Mouse (Mus musculus) frontal cortex, postnatal 14 days (tissue): Measurements from ENCODE around the gene Ankmy1.

Experiments used
- DNase-seq, 2 experiments: peaks; one replicate each; pipeline ENCODE4 v3.0.0; 2022; ENCODE audit warnings: low spot score in 2 of 2

The Ankmy1 gene

GRCm38 (mm10) chr1:92874011-92874410, 28.7 kb downstream of the Ankmy1 start:
- no peak for DNase-seq

DNA sequence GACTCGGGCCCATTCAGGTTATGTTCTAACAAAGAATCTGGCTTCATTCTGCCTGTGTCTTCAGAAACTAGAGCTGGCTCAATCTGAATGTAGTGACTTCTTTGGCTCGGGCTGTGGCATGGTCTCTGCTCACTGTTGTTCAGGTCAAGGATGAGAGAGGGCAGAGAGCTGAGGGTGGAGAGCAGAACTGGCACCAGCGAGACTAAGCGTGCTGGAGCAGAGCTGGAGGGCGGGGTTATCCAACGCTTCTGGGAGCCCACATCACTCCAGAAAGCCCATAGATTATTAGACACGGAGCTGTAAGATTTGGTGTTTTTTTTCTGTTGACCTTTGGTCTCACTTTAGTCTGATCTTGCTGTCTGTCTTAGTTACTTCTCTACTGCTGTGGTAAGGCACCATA, 30.0 kb downstream of the Ankmy1 start:
- no peak for DNase-seq

DNA sequence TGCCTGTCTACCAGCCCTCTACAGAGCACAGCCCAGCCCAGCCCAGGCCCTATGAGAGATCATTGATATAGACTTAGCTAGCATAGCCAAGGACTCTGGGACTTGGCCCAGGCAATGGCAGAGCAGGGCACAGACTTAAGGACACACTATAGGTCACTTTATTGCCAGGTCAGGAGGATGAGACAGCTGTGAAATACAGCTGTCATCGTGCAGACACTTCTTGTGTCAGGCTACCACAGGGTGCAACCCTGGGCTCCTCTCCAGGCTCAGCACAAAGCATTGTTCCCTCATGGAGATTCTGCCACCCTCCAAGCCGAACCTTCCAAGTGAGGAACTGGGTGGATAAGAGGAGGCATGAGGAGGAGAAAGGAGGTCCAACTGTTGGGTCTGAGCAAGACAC, 32.7 kb downstream of the Ankmy1 start:
- DNase-seq, result no peak

GRCm38 (mm10) chr1:92866170-92866569, 36.5 kb downstream of the Ankmy1 start:
- DNase-seq, result no peak

DNA sequence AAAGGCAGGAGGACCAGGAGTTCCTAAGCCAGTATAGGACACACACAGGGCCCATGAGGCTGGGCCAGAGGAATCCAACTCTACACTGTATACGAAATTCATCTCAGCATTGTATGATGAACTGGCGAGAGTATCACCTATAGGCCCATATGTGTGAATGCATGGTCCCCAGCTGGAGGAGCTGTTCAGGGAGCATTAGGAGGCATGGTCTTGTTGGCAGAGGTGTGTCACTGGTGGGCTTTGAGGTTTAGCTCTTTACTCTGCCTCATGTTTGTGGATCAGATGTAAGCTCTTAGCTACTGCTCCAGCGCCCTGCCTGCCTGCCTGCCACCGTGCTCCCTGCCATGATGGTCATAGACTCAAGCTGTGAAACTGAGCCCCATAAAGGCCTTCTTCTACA, 39.4 kb downstream of the Ankmy1 start:
- no peak for DNase-seq

- no peak for DNase-seq
Measured at GRCm38 (mm10) chr1:92861503-92861902, 41.2 kb downstream of the Ankmy1 start.

DNA sequence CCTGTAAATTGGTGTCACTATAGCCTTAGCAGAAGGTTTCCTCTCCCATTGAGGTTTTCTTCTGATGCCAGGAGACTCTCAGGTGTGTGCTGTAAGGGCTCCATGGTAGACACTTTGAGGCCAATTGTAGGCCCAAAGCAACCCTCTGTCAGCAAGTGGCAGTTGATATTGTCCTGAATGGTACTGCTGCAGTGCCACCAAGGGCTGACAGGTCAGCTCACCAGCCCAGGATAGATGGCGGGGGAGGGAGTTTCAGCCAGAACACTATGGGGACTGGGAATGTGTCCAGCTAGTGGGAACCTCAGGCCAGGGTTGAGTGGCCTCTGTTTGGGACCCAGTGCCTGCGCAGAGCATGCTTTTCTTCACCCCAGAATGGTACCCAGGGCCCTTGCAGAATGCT, 50.3 kb downstream of the Ankmy1 start:
- DNase-seq, result no peak

DNA sequence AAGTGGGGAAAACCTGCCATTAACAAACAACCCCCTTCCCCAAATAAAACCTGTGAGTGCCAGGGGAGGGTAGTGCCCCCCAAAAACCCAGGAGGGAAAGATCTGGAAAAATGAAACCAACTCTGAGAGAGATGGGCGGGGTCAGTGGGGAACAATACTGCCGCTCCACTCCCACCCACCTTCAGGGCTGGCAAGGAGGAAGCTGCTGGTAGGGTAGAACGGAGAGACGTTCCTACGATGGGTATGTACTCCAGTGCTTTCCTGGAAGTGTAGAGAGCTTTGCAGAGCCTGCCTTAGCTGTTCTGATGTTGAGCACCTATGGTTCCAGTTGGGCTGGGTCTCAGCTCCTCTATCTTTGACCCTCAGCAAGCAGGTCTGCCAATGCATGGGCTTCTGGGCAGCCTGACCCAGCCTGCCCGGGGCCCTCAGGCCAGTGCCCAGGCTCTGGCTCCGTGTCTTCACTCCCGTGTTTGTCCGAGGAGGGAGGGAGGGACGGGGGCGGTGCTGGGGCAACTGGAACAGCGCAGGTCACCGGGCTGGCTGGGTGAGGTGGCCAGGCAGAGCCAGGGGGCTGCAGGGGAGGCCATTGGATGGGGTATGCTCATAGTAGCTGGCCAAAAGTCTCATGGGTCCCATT, 52.6 kb downstream of the Ankmy1 start:
- no peak for DNase-seq

GRCm38 (mm10) chr1:92849491-92849890, 53.2 kb downstream of the Ankmy1 start:
- no peak for DNase-seq

DNA sequence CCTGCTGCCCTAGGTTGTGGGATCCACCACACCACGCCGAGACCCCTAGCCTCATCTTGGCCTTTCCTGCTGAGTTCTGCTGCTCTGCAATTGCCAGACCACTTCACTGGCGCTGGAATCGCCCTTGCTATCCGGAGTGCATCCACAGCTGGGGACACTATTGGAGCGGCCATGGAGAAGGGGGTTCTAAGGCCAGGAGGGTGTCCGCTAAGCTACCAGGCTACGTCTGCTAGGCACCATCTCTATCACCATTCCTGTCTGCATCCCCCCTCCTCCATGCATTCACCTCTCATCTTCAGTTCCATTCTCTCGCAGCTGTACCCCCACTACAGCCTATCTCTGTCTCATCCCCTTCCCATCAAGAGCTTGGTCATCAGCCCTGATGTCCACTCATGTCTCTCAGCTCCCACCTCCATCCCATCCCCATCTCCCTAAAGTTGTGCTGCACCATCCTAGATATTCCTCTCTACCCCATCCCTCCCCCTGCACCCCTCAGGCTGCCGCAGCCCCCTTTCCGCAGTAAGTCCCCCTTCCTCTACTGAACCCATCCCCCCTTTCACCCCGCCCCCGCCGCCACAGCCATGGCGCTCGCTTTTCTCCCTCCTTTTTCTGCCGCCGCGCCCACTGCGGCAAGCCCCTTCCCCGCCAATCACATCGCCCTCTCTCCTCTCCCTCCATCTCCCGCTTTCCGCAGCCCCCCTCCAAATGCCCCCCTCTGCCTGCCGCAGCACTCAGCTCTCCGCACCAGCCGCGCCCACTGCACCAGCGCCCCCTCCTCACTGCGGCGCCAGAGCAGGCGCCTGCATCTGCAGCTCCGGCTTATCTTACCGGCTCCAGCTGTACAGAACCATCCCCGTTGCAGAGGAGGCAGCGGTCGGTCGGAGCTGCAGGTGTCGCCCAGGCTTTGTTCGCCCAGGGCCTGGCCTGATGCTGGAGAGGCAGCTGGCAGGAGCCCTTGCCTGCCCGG, 54.5 kb downstream of the Ankmy1 start:
- no peak for DNase-seq

GRCm38 (mm10) chr1:92845889-92846288, 56.8 kb downstream of the Ankmy1 start:
- no peak for DNase-seq

DNA sequence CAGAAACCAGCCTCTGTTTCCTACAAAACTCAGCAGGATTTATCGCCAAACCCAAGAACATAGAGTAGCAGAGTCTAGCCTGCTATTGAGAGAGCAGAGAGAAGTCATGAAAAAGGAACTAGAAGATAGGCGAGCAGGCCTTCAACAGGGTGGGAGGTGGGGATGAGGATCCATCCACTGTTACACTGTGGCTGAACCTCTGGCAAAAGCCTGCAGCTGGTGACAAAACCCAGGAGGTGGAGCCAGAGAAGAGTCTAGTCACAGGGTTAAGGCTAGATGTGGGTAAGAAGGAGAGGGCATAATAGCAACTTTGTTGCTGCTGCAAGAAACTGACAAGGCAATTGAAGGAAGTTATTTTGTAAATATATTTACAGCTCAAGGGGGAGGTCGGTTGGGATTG, 61.3 kb downstream of the Ankmy1 start:
- no peak for DNase-seq

DNA sequence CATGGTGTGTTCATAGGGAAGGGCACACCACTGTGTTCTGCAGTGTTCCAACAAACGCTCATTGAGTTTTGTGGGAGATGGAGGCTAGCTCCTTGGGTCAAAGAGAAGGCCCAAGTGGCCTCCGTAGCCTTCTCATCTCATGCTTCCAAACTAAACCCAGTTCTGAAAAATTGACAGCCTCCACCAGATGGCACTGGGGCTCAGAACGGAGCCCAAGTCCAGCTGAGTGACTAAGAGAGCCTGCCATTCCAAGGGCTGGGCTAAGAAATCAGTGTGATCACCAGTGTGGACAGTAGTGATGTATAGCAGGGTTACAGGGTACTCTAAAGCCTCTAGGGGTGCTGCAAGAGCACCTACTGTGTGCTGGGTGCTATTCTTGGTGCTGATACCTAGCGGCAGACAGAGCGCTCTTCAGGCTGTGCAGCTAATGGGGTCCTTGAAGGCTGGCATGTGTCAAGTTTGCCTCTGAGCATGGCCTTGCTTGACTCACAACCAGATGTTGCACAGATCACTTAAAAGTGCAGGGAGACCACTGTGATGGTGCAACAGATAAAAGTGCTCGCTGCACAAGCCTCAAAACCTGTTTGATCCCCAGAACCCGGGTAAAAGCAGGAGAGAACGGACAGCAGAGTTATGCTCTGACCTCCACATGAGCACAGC, 62.3 kb downstream of the Ankmy1 start:
- DNase-seq, result no peak

GRCm38 (mm10) chr1:92839211-92839610, 63.5 kb downstream of the Ankmy1 start:
- DNase-seq, result no peak

DNA sequence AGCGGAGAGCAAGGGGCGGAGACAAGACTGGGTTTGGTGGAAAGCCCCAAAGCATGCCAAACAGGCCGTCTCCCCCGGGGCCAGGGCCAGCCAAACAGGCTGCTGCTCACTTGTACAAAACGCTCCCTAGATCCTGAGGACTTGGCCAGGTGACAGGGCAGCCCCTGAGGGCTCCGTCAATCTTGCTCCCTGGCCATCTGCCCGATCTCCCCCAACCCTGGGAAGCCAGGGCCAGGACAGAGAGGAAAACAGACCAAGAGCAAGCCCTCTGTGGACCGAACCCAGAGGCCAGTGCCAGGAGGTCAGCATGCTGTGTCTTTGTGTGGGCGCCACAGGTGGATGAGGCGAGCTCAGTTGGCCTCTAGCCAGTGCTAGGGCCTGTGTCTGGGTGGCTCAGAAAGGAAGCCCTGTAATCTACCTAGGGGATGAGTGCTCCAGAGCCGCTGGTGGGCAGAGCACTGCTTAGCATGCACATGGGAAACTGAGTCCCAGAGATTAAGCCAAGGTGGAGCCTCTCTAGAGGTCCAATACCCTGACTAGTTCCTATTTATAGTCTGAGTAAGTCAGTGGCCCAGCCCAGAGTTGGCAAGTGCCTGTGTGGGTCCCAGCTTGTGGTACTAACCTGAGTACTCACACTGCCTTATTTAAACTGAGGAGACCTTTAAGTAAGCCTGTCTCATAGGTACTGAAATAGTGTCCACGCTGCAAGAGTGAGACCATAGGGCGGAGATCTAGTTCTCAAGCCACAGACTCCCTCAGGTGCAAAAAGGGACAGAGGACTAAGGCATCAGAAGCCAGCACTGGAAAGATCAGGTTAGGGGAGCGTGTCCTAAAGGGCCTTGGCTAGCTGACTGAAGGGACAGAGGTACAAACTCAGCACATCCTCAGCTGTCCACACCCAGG, 64.5 kb downstream of the Ankmy1 start:
- DNase-seq, result no peak

DNA sequence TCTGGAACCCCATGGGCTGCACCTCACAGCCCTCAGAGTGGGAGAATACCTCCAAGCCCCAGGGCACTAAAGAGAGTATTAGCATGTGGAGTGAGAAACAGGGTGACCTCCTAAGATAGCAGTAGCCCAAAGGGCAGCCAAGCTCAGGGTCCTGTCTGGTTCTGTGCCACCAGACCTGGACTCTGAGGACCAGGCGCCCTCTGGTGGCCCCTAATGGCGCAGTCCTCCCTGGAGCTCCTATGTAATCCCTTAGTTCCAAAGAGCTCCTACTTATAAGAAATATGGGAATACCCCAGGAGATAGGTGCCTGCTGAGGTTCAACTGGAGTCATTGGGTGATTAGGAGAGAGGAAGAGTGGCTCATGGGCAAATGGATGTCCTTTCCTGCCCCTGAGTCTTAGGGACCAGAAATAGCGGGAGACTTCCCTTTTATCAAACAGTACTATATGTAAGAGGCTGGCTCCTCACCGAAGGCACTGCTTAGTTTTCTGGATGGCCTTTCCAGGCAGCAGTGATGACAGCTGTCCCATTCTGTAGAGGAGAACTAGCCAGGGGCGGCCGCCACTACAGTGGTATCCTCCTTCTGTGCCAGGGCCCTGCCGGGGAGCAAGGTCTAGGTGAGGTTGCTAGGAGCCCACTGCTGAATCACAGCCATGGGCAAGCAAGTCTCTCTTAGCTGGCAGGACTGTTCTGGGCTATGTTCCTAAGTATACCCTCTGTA, 68.6 kb downstream of the Ankmy1 start:
- peak; percentile 66 to 84 for DNase-seq

DNA sequence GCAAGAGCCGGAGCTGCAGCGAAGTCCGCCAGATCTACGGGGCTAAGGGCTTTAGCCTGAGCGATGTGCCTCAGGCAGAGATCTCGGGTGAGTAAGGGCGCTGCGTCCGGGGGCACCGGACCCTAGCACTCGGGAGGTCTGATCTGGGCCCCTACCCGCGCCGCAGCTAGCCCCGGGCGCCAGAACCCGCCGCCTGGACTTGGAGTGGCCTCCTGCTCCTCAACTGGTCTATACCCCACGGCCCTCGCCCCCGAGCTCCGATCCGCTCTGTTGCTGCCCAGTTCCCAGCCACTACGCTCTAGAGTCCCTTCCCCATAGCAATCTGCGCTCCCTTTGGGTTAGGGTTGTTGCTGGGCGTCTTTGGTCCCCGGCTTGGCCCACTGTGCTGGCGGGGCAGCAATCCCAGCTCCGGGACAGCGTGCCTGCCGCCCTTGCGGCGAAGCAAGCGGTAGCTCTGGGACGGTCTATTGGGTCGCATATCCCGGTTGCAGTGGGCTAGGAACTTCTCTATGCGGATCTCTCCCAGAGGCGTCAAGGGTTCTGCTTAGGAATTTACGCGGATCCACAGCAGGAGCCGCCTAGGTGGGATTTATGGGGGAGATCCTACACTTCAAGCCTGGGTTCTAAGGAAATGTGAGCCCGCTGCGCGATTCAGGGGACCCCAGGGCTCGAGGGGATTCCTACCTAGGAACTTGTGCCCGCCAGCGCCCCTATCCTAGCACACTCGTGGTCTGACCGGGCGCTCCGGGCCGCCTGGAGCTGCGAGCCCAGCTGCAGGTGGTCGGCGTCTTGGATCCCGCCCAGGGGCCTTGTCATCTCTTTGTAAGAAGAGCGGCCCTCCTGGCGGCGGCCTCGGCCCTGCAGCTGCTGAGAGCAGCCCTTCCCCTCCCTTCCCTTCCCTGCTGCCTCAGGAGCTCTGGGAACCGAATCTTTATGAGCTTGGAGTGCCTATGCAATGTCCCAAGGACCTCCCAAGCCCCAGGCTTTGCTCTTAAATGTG, 70.4 kb downstream of the Ankmy1 start:
- peak in 1 of 2 experiments; percentile 48 for DNase-seq

GRCm38 (mm10) chr1:92831188-92832001, 71.3 kb downstream of the Ankmy1 start, which contains the start of gene Gpc1:
Gene Gpc1 (plus strand): TSS chr1:92831645.
- peak; percentile 79 to 86 for DNase-seq
